Mouse (Mus musculus) hindbrain, embryonic 14.5 days (tissue): Measurements from ENCODE around the gene Extl2. TPM values are rescaled to one million over a fixed set of nuclear protein-coding genes. Genes with fewer than 3 reads are reported as not detected.
A peak's percentile ranks its signal among the peaks of the same experiment; 100 is the strongest.

ENCODE experiments used
- ATAC-seq: fragments of 200-750 bp; cut with Nextera tagmentation; 2 replicates; pipeline ENCODE4 v1.8.0; 2017; ENCODE audit warnings: moderate number of reproducible peaks, mild to moderate bottlenecking, moderate TSS enrichment, moderate library complexity; ENCODE audit not compliant: low FRiP score
- DNase-seq: peaks from one replicate; pipeline ENCODE4 v3.0.0-alpha.2; 2015; ENCODE audit warnings: low spot score
- H3K27ac ChIP-seq: fragments of 300-500 bp; sonication (generic); 2 replicates; pipeline ENCODE4 v1.5.1; 2014; ENCODE audit warnings: mild to moderate bottlenecking, moderate library complexity
- H3K27me3 ChIP-seq: fragments of 300-500 bp; sonication (generic); 2 replicates; pipeline ENCODE4 v1.6.1; 2014; ENCODE audit warnings: mild to moderate bottlenecking, low read length, mixed read lengths; ENCODE audit not compliant: control insufficient read depth, insufficient read depth
- H3K36me3 ChIP-seq: fragments of 300-500 bp; sonication (generic); replicated peaks from 2 replicates; pipeline ENCODE4 v1.6.1; 2014; ENCODE audit not compliant: control insufficient read depth, insufficient read depth
- H3K4me1 ChIP-seq: fragments of 300-500 bp; sonication (generic); replicated peaks from 2 replicates; pipeline ENCODE4 v1.6.1; 2014; ENCODE audit warnings: antibody characterized with exemption, low read length, mixed read lengths; ENCODE audit not compliant: control insufficient read depth, insufficient read depth
- H3K4me2 ChIP-seq: fragments of 300-500 bp; sonication (generic); replicated peaks from 2 replicates; pipeline ENCODE4 v1.6.1; 2014; ENCODE audit warnings: mild to moderate bottlenecking, moderate library complexity
- H3K4me3 ChIP-seq: fragments of 300-500 bp; sonication (generic); replicated peaks from 2 replicates; pipeline ENCODE4 v1.5.1; 2014; ENCODE audit warnings: mild to moderate bottlenecking, low read length
- H3K9ac ChIP-seq: fragments of 300-500 bp; sonication (generic); 2 replicates; pipeline ENCODE4 v1.6.1; 2014
- H3K9me3 ChIP-seq: fragments of 300-500 bp; sonication (generic); 2 replicates; pipeline ENCODE4 v1.6.1; 2016; ENCODE audit warnings: low read length; ENCODE audit not compliant: control insufficient read depth
- WGBS: fragments of 180-500 bp; shearing (Covaris S2); extraction: QIAGEN DNeasy Blood & Tissue Kit; methylation state at CpG from one replicate; pipeline ENCODE4 v1.1.7; 2014; 5-methylcytosine and 5-hydroxymethylcytosine counted together
- polyA plus RNA-seq: library from polyadenylated mRNA; unstranded; fragments of >200 nt; fragmentation: Nextera tagmentation; extraction: Ambion mirVana; gene quantifications from 2 replicates; pipeline ENCODE4 v1.2.1, GENCODE M21; 2014

The Extl2 gene
- 43.7 and 48.0 TPM in 2 replicates for polyA plus RNA-seq

- Histone ChIP-seq H3K9ac (peak within 1 kb of the TSS; percentile 96), H3K4me1 (peaks cover 29% of the 10 kb centered on the region), H3K27ac (peak within 1 kb of the TSS; percentile 87), H3K9me3 (no peaks in the 10 kb centered on the region), H3K4me3 (peak within 1 kb of the TSS; percentile 89), H3K27me3 (no peaks in the 10 kb centered on the region), H3K36me3 (peaks cover 16% of the 10 kb centered on the region), H3K4me2 (peak within 1 kb of the TSS; percentile 71)
- peak; percentile 84 for DNase-seq
- peak; percentile 93 for ATAC-seq
- WGBS, result under 1% methylated on average over 67 of the region's 67 CpGs
These were observed at the start of gene Extl2, which contains the start of gene Slc30a7 for GRCm38 (mm10) chr3:116006978-116007940. Extl2 (plus strand) TSS chr3:116007462. Slc30a7 (minus strand) TSS chr3:116007406.

DNA sequence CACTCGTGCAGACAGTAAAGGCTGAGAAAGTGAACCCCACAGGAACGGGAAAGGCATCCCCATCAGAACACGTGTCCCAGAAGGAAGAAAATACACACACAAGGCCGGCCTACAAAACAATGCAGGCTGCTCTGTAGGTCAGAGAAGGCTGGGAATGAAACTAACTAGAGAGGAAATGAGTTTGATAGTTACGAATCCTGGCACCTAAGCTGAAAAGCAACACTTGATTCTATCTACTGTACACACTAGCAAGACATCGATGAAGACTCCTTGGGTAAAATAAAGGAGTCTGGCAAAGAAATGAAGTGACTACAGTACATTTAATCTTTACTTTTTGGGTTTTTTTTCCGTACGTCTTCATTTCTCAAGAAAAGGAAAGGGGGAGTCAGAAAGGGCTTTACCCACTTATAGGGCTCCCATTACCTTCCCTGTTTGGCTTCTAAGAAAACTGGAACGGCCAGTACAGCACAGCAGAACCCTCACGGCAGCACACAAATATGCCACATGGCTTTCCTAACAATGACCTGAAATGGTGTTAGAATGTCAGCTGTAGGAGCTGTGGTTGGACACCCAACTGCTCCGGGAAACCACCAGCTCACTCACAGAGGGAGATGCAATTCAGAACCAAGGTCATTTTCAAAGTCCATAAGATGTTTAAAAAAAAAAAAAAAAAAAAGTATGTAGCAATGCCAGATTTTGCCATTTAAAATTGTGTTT is 45.8 kb upstream of the Extl2 start:
- Histone ChIP-seq H3K27ac (no peak overlapping the region), H3K9me3 (no peaks in the 10 kb centered on the region), H3K4me3 (no peak overlapping the region), H3K27me3 (no peaks in the 10 kb centered on the region), H3K4me1 (no peaks in the 10 kb centered on the region), H3K9ac (no peak overlapping the region), H3K36me3 (peaks cover 30% of the 10 kb centered on the region), H3K4me2 (no peak overlapping the region)
- WGBS, result 79% methylated on average over 11 of the region's 11 CpGs
- DNase-seq, result no peak
- ATAC-seq, result no peak

DNA sequence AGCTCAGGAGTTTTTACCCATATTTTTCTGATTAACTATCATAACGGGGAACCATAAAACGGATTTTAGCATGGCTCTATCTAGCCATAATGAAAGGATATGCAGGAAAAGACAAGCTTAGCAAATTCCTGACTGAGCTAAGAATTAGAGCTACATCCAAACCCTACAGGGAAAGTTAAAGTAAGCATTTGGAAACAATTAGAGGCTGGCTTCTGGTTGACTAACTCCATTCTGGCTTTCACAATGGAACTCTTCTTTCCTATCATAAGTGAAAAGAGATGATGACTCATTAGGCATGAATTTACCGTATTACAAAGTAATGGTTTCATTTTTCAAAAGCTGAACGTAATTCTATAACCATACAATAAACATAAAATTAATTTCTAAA is 45.2 kb upstream of the Extl2 start:
- ATAC-seq, result no peak
- H3K27me3 ChIP-seq, result no peaks in the 10 kb centered on the region

GRCm38 (mm10) chr3:115963597-115963996 is 43.7 kb upstream of the Extl2 start:
- Histone ChIP-seq H3K36me3 (peaks cover 20% of the 10 kb centered on the region; the same call in 1 of the 2 replicates), H3K27me3 (no peaks in the 10 kb centered on the region), H3K4me2 (no peak overlapping the region), H3K27ac (no peak overlapping the region), H3K4me3 (no peak overlapping the region), H3K9me3 (no peaks in the 10 kb centered on the region), H3K4me1 (no peaks in the 10 kb centered on the region), H3K9ac (no peak overlapping the region)
- DNase-seq (no peak), ATAC-seq (no peak)
- 97% methylated on average over 1 of the region's 1 CpGs for WGBS

More for the DNA sequence above, 45.2 kb upstream of the Extl2 start:
- Histone ChIP-seq H3K4me2 (no peak overlapping the region), H3K9ac (no peak overlapping the region), H3K4me1 (no peaks in the 10 kb centered on the region), H3K9me3 (no peaks in the 10 kb centered on the region), H3K36me3 (peaks cover 30% of the 10 kb centered on the region), H3K4me3 (no peak overlapping the region), H3K27ac (no peak overlapping the region)
- WGBS, result 62% methylated on average over 4 of the region's 4 CpGs
- DNase-seq, result no peak

DNA sequence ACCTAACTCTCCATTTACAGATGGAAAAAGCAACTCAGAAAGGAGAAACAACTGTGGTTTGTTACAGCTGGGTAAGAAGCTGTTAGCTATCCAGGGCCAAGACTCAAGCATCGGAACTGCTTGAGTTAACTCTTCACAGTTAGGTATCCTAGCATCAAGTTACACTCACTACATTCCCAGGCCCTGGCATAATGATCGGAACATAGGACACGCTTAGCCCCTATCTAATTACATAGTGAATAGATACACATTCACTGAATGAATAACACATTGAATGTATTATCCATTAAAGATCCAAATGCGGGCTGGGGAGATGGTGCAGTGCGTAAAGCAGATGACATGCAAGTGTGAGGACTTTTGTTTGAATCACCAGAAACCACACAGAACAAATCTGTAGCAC is 43.2 kb upstream of the Extl2 start:
- H3K36me3 ChIP-seq, result peaks cover 18% of the 10 kb centered on the region; the same call in 1 of the 2 replicates
- WGBS, result 73% methylated on average over 5 of the region's 5 CpGs

GRCm38 (mm10) chr3:115968745-115969530 is 38.3 kb upstream of the Extl2 start:
- ATAC-seq, result peak; percentile 84; the same call in 1 of the 2 replicates
- Histone ChIP-seq H3K36me3 (peaks cover 57% of the 10 kb centered on the region), H3K9me3 (no peaks in the 10 kb centered on the region), H3K4me1 (no peaks in the 10 kb centered on the region), H3K4me3 (no peak overlapping the region), H3K9ac (no peak overlapping the region), H3K4me2 (no peak overlapping the region), H3K27ac (no peak overlapping the region), H3K27me3 (no peaks in the 10 kb centered on the region)
- no peak for DNase-seq
- 85% methylated on average over 10 of the region's 10 CpGs for WGBS

More for the DNA sequence above, 43.2 kb upstream of the Extl2 start:
- H3K27me3 ChIP-seq, result no peaks in the 10 kb centered on the region
- no peaks in the 10 kb centered on the region for H3K4me1 ChIP-seq
- no peak for ATAC-seq
- H3K4me2 ChIP-seq, result no peak overlapping the region
- no peak overlapping the region for H3K27ac ChIP-seq
- no peaks in the 10 kb centered on the region for H3K9me3 ChIP-seq
- DNase-seq, result no peak
- no peak overlapping the region for H3K4me3 ChIP-seq
- H3K9ac ChIP-seq, result no peak overlapping the region

DNA sequence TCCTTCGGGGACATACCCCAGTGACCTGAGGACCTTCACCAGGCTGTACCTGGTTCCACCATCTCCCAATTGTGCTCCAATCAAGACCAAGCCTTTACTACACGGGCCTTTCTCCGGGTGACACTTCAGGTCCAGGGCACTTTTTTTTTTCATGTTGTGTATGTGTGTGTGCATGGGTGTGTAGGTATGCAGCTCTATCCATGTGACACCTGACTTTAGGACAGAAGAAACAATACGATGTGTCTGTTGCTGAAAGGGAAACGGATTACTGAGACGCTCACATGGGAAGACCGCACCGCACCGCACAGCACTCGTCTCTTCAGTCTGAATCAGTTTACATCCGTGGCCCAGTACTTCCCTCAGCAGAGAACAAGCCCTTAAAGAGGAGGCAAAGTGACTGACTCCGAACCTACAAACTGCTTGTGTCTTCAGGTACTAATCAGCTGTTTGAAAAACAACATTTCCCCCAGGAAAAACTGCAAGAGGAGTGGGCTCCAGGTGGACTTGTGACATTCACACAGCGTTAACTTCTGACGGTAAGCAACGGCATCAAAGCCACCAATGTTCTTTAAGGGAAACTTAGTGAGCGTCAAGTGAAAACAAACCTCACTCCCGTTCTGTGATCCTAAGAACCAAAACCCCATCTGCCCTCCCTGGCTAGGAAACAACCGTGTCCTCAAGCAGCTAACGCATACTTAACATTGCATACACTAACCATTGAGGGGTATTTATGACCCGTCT is 36.0 kb upstream of the Extl2 start:
- H3K9ac ChIP-seq, result no peak overlapping the region
- DNase-seq, result no peak
- WGBS, result 92% methylated on average over 20 of the region's 20 CpGs
- H3K4me1 ChIP-seq, result no peaks in the 10 kb centered on the region
- no peak overlapping the region for H3K27ac ChIP-seq
- no peaks in the 10 kb centered on the region for H3K9me3 ChIP-seq
- H3K36me3 ChIP-seq, result peaks cover 74% of the 10 kb centered on the region
- no peaks in the 10 kb centered on the region for H3K27me3 ChIP-seq
- no peak overlapping the region for H3K4me2 ChIP-seq
- H3K4me3 ChIP-seq, result no peak overlapping the region
- no peak for ATAC-seq

DNA sequence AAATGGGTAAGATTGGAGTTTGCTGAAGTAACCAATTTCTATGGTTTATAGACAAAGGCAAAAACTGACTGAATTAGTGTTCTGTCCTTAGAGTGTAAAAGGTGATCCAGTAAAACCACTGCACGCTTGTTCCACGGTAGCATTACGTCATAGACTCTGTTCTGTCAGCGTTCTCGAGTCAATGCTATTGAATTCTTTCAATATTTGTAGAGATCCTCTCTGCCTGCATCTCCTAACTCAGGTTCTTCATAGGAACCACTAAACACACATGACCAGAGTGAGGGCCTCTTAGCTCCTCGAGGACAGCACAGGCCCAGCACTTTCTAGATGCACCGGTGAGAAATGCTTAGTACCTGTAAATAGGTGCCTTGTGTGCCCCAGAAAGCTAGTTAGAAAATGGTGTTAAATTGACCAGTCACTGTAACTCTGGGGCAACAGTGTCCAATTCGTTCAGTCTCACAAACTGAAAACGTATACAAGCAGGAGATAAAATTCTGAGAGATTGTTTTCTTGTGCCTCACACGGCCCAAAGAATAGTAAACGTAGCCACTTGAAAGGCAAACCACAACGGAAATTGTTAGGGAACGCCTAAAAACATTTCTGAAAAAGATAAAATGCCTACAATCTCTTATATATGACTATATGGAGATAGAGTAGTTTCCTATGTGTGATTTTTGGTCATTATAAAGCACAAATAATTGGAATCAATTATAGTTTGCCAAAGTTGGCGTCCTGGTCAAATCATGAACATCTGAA is 35.2 kb upstream of the Extl2 start:
- Histone ChIP-seq H3K4me2 (no peak overlapping the region), H3K36me3 (peaks cover 75% of the 10 kb centered on the region)
- 95% methylated on average over 14 of the region's 14 CpGs for WGBS

More for the DNA sequence above, 35.2 kb upstream of the Extl2 start:
- H3K9ac ChIP-seq, result no peak overlapping the region
- no peak overlapping the region for H3K4me3 ChIP-seq
- H3K4me1 ChIP-seq, result no peaks in the 10 kb centered on the region
- ATAC-seq, result no peak
- no peak overlapping the region for H3K27ac ChIP-seq
- no peak for DNase-seq
- no peaks in the 10 kb centered on the region for H3K27me3 ChIP-seq
- no peaks in the 10 kb centered on the region for H3K9me3 ChIP-seq
